Mouse (Mus musculus) liver, postnatal 0 days (tissue): ENCODE measurements at regions not wholly inside any gene's neighbourhood (a gene's known extent, or its start where the extent isn't known, plus 50 kb on each side); places are given as distances from the start of the nearest gene placed in this dataset.
A peak's percentile ranks its signal among the peaks of the same experiment; 100 is the strongest.
"Not testable (repeated sequence)": the region's sequence is repeated elsewhere in the genome, so short reads cannot be mapped to it uniquely, and the experiment has no call there.

Experiments
- ATAC-seq: fragments of 200-750 bp; cut with Nextera tagmentation; 2 replicates; pipeline ENCODE4 v1.8.0; 2017; ENCODE audit warnings: mild to moderate bottlenecking, moderate library complexity
- DNase-seq: peaks from one replicate; pipeline ENCODE4 v3.0.0-alpha.2; 2016
- H3K27ac ChIP-seq: fragments of 300-500 bp; sonication (generic); 2 replicates; pipeline ENCODE4 v1.5.1; 2014; ENCODE audit warnings: antibody characterized with exemption, moderate library complexity, mild to moderate bottlenecking, low read depth
- H3K27me3 ChIP-seq: fragments of 300-500 bp; sonication (generic); 2 replicates; pipeline ENCODE4 v1.6.1; 2014; ENCODE audit warnings: low read length, control low read depth, mixed read lengths; ENCODE audit not compliant: insufficient read depth
- H3K36me3 ChIP-seq: fragments of 300-500 bp; sonication (generic); replicated peaks from 2 replicates; pipeline ENCODE4 v1.6.1; 2014; ENCODE audit warnings: mild to moderate bottlenecking, control low read depth, low read length, moderate library complexity, mixed read lengths; ENCODE audit not compliant: insufficient read depth
- H3K4me1 ChIP-seq: fragments of 300-500 bp; sonication (generic); 2 replicates; pipeline ENCODE4 v1.6.1; 2014; ENCODE audit warnings: antibody characterized with exemption, mild to moderate bottlenecking, control low read depth; ENCODE audit not compliant: insufficient read depth
- H3K4me2 ChIP-seq: fragments of 300-500 bp; sonication (generic); 2 replicates; pipeline ENCODE4 v1.6.1; 2014; ENCODE audit warnings: low read depth, mild to moderate bottlenecking, low read length, moderate library complexity, mixed read lengths
- H3K4me3 ChIP-seq: fragments of 300-500 bp; sonication (generic); 2 replicates; pipeline ENCODE4 v1.5.1; 2014; ENCODE audit warnings: low read depth, low read length
- H3K9ac ChIP-seq: fragments of 300-500 bp; sonication (generic); replicated peaks from 2 replicates; pipeline ENCODE4 v1.6.1; 2014; ENCODE audit warnings: mild to moderate bottlenecking, moderate library complexity
- H3K9me3 ChIP-seq: fragments of 300-500 bp; sonication (generic); 2 replicates; pipeline ENCODE4 v1.6.1; 2016; ENCODE audit warnings: mild to moderate bottlenecking, control low read depth, low read length, mixed read lengths
- CTCF ChIP-seq: sonication (generic); IDR thresholded peaks from 2 replicates; pipeline ENCODE4 v1.5.1; 2016; ENCODE audit warnings: antibody characterized with exemption, low read depth
- EP300 ChIP-seq: IDR thresholded peaks from 2 replicates; pipeline ENCODE4 v1.6.1; 2016; ENCODE audit warnings: antibody characterized with exemption, low read depth, mild to moderate bottlenecking
- WGBS: fragments of 180-500 bp; shearing (Covaris S2); extraction: QIAGEN DNeasy Blood & Tissue Kit; methylation state at CpG from one replicate; pipeline ENCODE4 v1.1.7; 2014; ENCODE audit not compliant: insufficient replicate concordance; 5-methylcytosine and 5-hydroxymethylcytosine counted together

- TF ChIP-seq CTCF (no peak), EP300 (no peak)
- H3K27ac ChIP-seq, result no peak overlapping the region
- WGBS, result 53% methylated on average over 3 of the region's 3 CpGs
- DNase-seq, result no peak
- H3K4me1 ChIP-seq, result no peaks in the 10 kb centered on the region
- H3K9ac ChIP-seq, result no peak overlapping the region
- no peak overlapping the region for H3K4me3 ChIP-seq
- H3K9me3 ChIP-seq, result no peaks in the 10 kb centered on the region
- no peak overlapping the region for H3K4me2 ChIP-seq
- no peaks in the 10 kb centered on the region for H3K27me3 ChIP-seq
- no peak for ATAC-seq
- no peaks in the 10 kb centered on the region for H3K36me3 ChIP-seq
These were observed 163.8 kb upstream of the Rapgef5 start for GRCm38 (mm10) chr12:117352511-117352910.

GRCm38 (mm10) chr12:117352938-117353337, 163.3 kb upstream of the Rapgef5 start:
- H3K9me3 ChIP-seq, result no peaks in the 10 kb centered on the region
- no peak for DNase-seq
- H3K4me1 ChIP-seq, result no peaks in the 10 kb centered on the region
- H3K4me3 ChIP-seq, result no peak overlapping the region
- H3K27me3 ChIP-seq, result no peaks in the 10 kb centered on the region
- H3K4me2 ChIP-seq, result no peak overlapping the region
- H3K9ac ChIP-seq, result no peak overlapping the region
- ATAC-seq, result no peak
- no peak overlapping the region for H3K27ac ChIP-seq
- no peaks in the 10 kb centered on the region for H3K36me3 ChIP-seq
- TF ChIP-seq EP300 (no peak), CTCF (peak; percentile 59)

- no peak overlapping the region for H3K4me3 ChIP-seq
- 91% methylated on average over 2 of the region's 2 CpGs for WGBS
- DNase-seq (no peak), ATAC-seq (no peak)
- H3K27ac ChIP-seq, result no peak overlapping the region
- H3K9ac ChIP-seq, result no peak overlapping the region
- TF ChIP-seq EP300, result no peak
- no peak for TF ChIP-seq CTCF
- no peaks in the 10 kb centered on the region for H3K36me3 ChIP-seq
- H3K27me3 ChIP-seq, result no peaks in the 10 kb centered on the region
- H3K9me3 ChIP-seq, result no peaks in the 10 kb centered on the region
- H3K4me2 ChIP-seq, result no peak overlapping the region
- H3K4me1 ChIP-seq, result no peaks in the 10 kb centered on the region
These were observed 158.5 kb upstream of the Rapgef5 start for GRCm38 (mm10) chr12:117357811-117358210.

GRCm38 (mm10) chr12:117358891-117359290, 157.4 kb upstream of the Rapgef5 start:
- Histone ChIP-seq H3K27ac (no peak overlapping the region), H3K9me3 (no peaks in the 10 kb centered on the region), H3K9ac (no peak overlapping the region), H3K4me3 (no peak overlapping the region), H3K27me3 (no peaks in the 10 kb centered on the region), H3K4me1 (no peaks in the 10 kb centered on the region), H3K4me2 (no peak overlapping the region), H3K36me3 (no peaks in the 10 kb centered on the region)
- ATAC-seq (no peak), DNase-seq (no peak)
- WGBS, result 80% methylated on average over 3 of the region's 3 CpGs
- TF ChIP-seq EP300, result no peak
- TF ChIP-seq CTCF, result no peak

GRCm38 (mm10) chr12:117360215-117360614, 156.1 kb upstream of the Rapgef5 start:
- Histone ChIP-seq H3K4me2 (no peak overlapping the region), H3K4me1 (no peaks in the 10 kb centered on the region), H3K9ac (no peak overlapping the region), H3K27ac (no peak overlapping the region), H3K4me3 (no peak overlapping the region), H3K27me3 (no peaks in the 10 kb centered on the region), H3K9me3 (no peaks in the 10 kb centered on the region), H3K36me3 (no peaks in the 10 kb centered on the region)
- ATAC-seq (no peak), DNase-seq (no peak)
- WGBS, result 74% methylated on average over 4 of the region's 4 CpGs
- TF ChIP-seq EP300, result no peak
- TF ChIP-seq CTCF, result no peak

GRCm38 (mm10) chr12:117361826-117362225, 154.5 kb upstream of the Rapgef5 start:
- Histone ChIP-seq H3K4me2 (no peak overlapping the region), H3K36me3 (no peaks in the 10 kb centered on the region), H3K27ac (no peak overlapping the region), H3K9ac (no peak overlapping the region), H3K4me1 (no peaks in the 10 kb centered on the region), H3K9me3 (no peaks in the 10 kb centered on the region), H3K27me3 (no peaks in the 10 kb centered on the region), H3K4me3 (no peak overlapping the region)
- TF ChIP-seq EP300 (no peak), CTCF (no peak)
- DNase-seq, result no peak
- WGBS, result 79% methylated on average over 7 of the region's 7 CpGs
- no peak for ATAC-seq

GRCm38 (mm10) chr12:117363457-117363856, 152.8 kb upstream of the Rapgef5 start:
- 69% methylated on average over 4 of the region's 4 CpGs for WGBS
- not testable (repeated sequence) for H3K4me1 ChIP-seq, H3K4me2 ChIP-seq, H3K27me3 ChIP-seq, H3K36me3 ChIP-seq, H3K9ac ChIP-seq, H3K27ac ChIP-seq, H3K9me3 ChIP-seq, ATAC-seq, H3K4me3 ChIP-seq, DNase-seq
